11 mouse cellular contexts compared by ENCODE assay signal in the genomic region with DNA sequence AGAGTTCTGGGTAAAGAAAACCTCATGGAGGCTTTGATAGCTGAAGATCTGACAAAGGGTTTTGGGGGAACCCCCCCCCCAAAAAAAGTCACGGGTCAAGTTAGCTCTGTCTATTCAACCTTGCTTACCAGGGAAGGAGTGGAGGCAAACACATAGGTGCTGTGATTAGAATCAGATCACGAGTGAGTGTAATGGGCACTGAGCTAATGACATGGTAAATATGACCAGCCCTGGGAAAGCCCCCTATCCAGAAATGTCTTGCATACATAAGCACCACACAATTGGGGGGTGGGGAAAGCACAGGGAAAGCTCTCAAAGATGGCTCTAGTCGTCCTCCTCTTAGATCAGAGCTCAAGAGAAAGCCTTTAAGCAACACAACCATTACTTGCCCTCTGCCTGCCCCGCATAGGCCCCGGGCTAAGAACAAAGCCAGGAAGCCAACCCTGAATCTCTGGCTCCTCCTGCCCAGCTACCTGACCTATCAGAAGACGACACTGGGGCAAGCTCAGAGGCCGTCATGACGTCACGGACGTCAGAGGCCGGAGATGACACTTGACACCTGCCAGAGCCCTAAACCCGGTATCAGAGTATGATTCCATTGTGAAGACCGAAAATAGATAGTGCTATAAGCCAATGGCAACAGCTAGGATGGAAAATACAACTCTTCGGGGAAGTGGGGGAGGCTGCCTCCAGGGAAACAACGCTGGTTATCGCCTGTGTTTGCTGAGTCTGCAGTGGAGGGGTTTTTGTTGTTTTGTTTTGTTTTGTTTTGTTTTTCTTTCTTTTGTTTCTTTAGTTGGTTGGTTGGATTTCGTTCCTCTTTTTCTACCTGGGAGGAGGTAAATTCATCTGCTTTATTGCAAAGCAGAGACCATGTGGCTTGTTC. TPM values are rescaled to one million over a fixed set of nuclear protein-coding genes. Genes with fewer than 3 reads are reported as not detected.
DNase-seq lines count a peak whose midpoint lies in the region; ATAC-seq and TF ChIP-seq lines count a peak whose summit lies in the region.
"Had no signal": no experiment of that assay in that cellular context is flagged by ENCODE, and none has a peak within 500 bp of the region (broad histone marks: within the 10 kb centered on the region; RNA-seq: fewer than 3 reads in every experiment).

No protein-coding gene starts in this region.

- H3K9ac ChIP-seq in MEL (ENCODE audit: control insufficient read depth, low read depth, low read length, poor library complexity, severe bottlenecking), result no peak overlapping the region
- H3K9ac ChIP-seq in heart, embryonic 11.5 days (ENCODE audit: low read depth, low read length), result 0 out of 2 replicates have a peak overlapping the region, but pooled peaks have one; percentile 36
- H3K9ac ChIP-seq in liver, adult 2 months (ENCODE audit: low read depth, low read length), result no peak overlapping the region
- no peak overlapping the region for H3K9ac ChIP-seq in hindbrain, embryonic 12.5 days
- no peak overlapping the region for H3K9ac ChIP-seq in stomach, postnatal 0 days (ENCODE audit: low read length)

- H3K36me3 ChIP-seq in MEL (ENCODE audit: control insufficient read depth in 1 of 2, insufficient read depth in 2 of 2, low read length in 2 of 2), result no peaks in the 10 kb centered on the region
- no peaks in the 10 kb centered on the region for H3K36me3 ChIP-seq in heart, embryonic 11.5 days (ENCODE audit: control insufficient read depth, insufficient read depth, low read length)
- H3K36me3 ChIP-seq in liver, adult 2 months (ENCODE audit: control insufficient read depth, insufficient read depth, low read length), result no peaks in the 10 kb centered on the region
- no peaks in the 10 kb centered on the region for H3K36me3 ChIP-seq in hindbrain, embryonic 12.5 days
- no peaks in the 10 kb centered on the region for H3K36me3 ChIP-seq in stomach, postnatal 0 days (ENCODE audit: control insufficient read depth, insufficient read depth, low read length)

- peak overlapping the region; percentile 8; the same call in 1 of the 2 replicates for H3K4me2 ChIP-seq in heart, embryonic 11.5 days
- no peak overlapping the region for H3K4me2 ChIP-seq in hindbrain, embryonic 12.5 days (replicated peaks)
- no peak overlapping the region for H3K4me2 ChIP-seq in stomach, postnatal 0 days (replicated peaks; ENCODE audit: low read depth)

- no peaks in the 10 kb centered on the region for H3K4me1 ChIP-seq in MEL (ENCODE audit: control insufficient read depth in 1 of 2, insufficient read depth in 2 of 2, low read length in 2 of 2)
- 0 out of 2 replicates have a peak, but pooled peaks cover 6% of the 10 kb centered on the region for H3K4me1 ChIP-seq in heart, embryonic 11.5 days (ENCODE audit: control insufficient read depth, insufficient read depth, low read length)
- H3K4me1 ChIP-seq in liver, adult 2 months (ENCODE audit: control insufficient read depth, insufficient read depth, low read length), result no peaks in the 10 kb centered on the region
- H3K4me1 ChIP-seq in hindbrain, embryonic 12.5 days, result no peaks in the 10 kb centered on the region
- no peaks in the 10 kb centered on the region for H3K4me1 ChIP-seq in stomach, postnatal 0 days (replicated peaks; ENCODE audit: control insufficient read depth, insufficient read depth)

- ATAC-seq in heart, embryonic 11.5 days (replicated peaks; ENCODE audit: insufficient number of reproducible peaks, low FRiP score, low TSS enrichment), result peak; percentile 73
- no peak for ATAC-seq in hindbrain, embryonic 12.5 days (ENCODE audit: low FRiP score)
- no peak for ATAC-seq in stomach, postnatal 0 days (ENCODE audit: low FRiP score, low TSS enrichment)
- ATAC-seq in megakaryocyte-erythroid progenitor cell, adult 5-6 weeks (replicated peaks; ENCODE audit: low FRiP score, low TSS enrichment, poor library complexity, severe bottlenecking), result no peak

- peaks cover 17 to 25% of the 10 kb centered on the region in 2 experiments for H3K27me3 ChIP-seq in MEL (ENCODE audit: control insufficient read depth in 1 of 2, insufficient read depth in 2 of 2, low read length in 2 of 2)
- H3K27me3 ChIP-seq in heart, embryonic 11.5 days (ENCODE audit: control insufficient read depth, insufficient read depth, low read length), result no peaks in the 10 kb centered on the region
- H3K27me3 ChIP-seq in liver, adult 2 months (ENCODE audit: control insufficient read depth, insufficient read depth, low read length), result no peaks in the 10 kb centered on the region
- H3K27me3 ChIP-seq in hindbrain, embryonic 12.5 days, result no peaks in the 10 kb centered on the region
- no peaks in the 10 kb centered on the region for H3K27me3 ChIP-seq in stomach, postnatal 0 days (ENCODE audit: control insufficient read depth, insufficient read depth, low read length)

- TF ChIP-seq EP300 in MEL (IDR thresholded peaks at IDR 0.05; ENCODE audit: low read depth in 1 of 2, low read length in 2 of 2), result no peak
- TF ChIP-seq EP300 in stomach, postnatal 0 days (optimal IDR thresholded peaks at IDR 0.05), result no peak

- DNase-seq in MEL (ENCODE audit: low read depth, low spot score), result peak; percentile 46
- DNase-seq in c-Kit-positive CD71-positive TER-119-positive erythroid progenitor cells, embryonic 14.5 days (ENCODE audit: low spot score), result peak; percentile 10
- peak; percentile 21 for DNase-seq in liver, adult 2 months (ENCODE audit: extremely low read depth, low read depth, low spot score)
- no peak for DNase-seq in stomach, postnatal 0 days (ENCODE audit: low spot score)
- no peak for DNase-seq in spleen, adult 12 weeks (ENCODE audit: low spot score)
- DNase-seq: cerebellum, adult 11 months had no signal

- no peak for TF ChIP-seq CTCF in MEL (IDR thresholded peaks at IDR 0.05 in 2 of 3, conservative IDR thresholded peaks at IDR 0.05 in 1 of 3; ENCODE audit: control insufficient read depth in 1 of 3, insufficient read depth in 1 of 3, low read depth in 2 of 3, low read length in 3 of 3, poor library complexity in 1 of 3, severe bottlenecking in 1 of 3)
- TF ChIP-seq CTCF in liver, adult 2 months (IDR thresholded peaks at IDR 0.05; ENCODE audit: low read depth, low read length), result no peak
- no peak for TF ChIP-seq CTCF in stomach, postnatal 0 days (IDR thresholded peaks at IDR 0.05; ENCODE audit: low read depth)

- H3K79me2 ChIP-seq in MEL (ENCODE audit: control insufficient read depth, insufficient read depth, low read length, poor library complexity), result no peaks in the 10 kb centered on the region
- no peaks in the 10 kb centered on the region for H3K79me2 ChIP-seq in liver, adult 2 months (ENCODE audit: control insufficient read depth, insufficient read depth, low read length)

- H3K27ac ChIP-seq in MEL (ENCODE audit: control insufficient read depth, low read depth, low read length), result no peak overlapping the region
- peak overlapping the region; percentile 69 for H3K27ac ChIP-seq in heart, embryonic 11.5 days (ENCODE audit: low read depth, low read length)
- H3K27ac ChIP-seq in liver, adult 2 months (replicated peaks; ENCODE audit: insufficient read depth, low read depth, low read length), result no peak overlapping the region
- H3K27ac ChIP-seq in hindbrain, embryonic 12.5 days, result no peak overlapping the region
- no peak overlapping the region for H3K27ac ChIP-seq in stomach, postnatal 0 days (replicated peaks)

- peak overlapping the region in 1 of 2 experiments; percentile 11; a peak in 1 of 4 replicates for H3K4me3 ChIP-seq in MEL (ENCODE audit: control insufficient read depth in 1 of 2, insufficient read depth in 1 of 2, low read depth in 2 of 2, low read length in 2 of 2)
- H3K4me3 ChIP-seq in heart, embryonic 11.5 days (ENCODE audit: low read depth, low read length), result no peak overlapping the region
- no peak overlapping the region for H3K4me3 ChIP-seq in liver, adult 2 months (ENCODE audit: insufficient read depth, low read depth, low read length)
- no peak overlapping the region for H3K4me3 ChIP-seq in hindbrain, embryonic 12.5 days
- no peak overlapping the region for H3K4me3 ChIP-seq in stomach, postnatal 0 days (ENCODE audit: low read depth, low read length)

- WGBS in heart, embryonic 11.5 days (ENCODE audit: insufficient replicate concordance), result 41% methylated on average over 17 of the region's 17 CpGs
- WGBS in liver, adult 2 months, result 64% methylated on average over 17 of the region's 17 CpGs
- WGBS in hindbrain, embryonic 12.5 days, result 67% methylated on average over 17 of the region's 17 CpGs
- 60% methylated on average over 17 of the region's 17 CpGs for WGBS in stomach, postnatal 0 days

- no peak for TF ChIP-seq POLR2A in MEL (IDR thresholded peaks at IDR 0.05; ENCODE audit: control insufficient read depth in 1 of 2, insufficient read depth in 1 of 2, low read depth in 1 of 2, low read length in 2 of 2, poor library complexity in 1 of 2)
- no peak for TF ChIP-seq POLR2A in liver, adult 2 months (IDR thresholded peaks at IDR 0.05; ENCODE audit: extremely low read depth, insufficient read depth, low read length)

- TF ChIP-seq RAD21 in MEL (IDR thresholded peaks at IDR 0.05; ENCODE audit: low read depth, low read length), result no peak

- H3K9me3 ChIP-seq in MEL (replicated peaks; ENCODE audit: insufficient read depth, low read length), result no peaks in the 10 kb centered on the region
- H3K9me3 ChIP-seq in heart, embryonic 11.5 days (replicated peaks; ENCODE audit: control insufficient read depth, low read length), result no peaks in the 10 kb centered on the region
- H3K9me3 ChIP-seq in hindbrain, embryonic 12.5 days (replicated peaks), result no peaks in the 10 kb centered on the region
- no peaks in the 10 kb centered on the region for H3K9me3 ChIP-seq in stomach, postnatal 0 days (ENCODE audit: control insufficient read depth, low read length)

TF ChIP-seq in MEL, 35 proteins besides CTCF, POLR2A, EP300 and RAD21 (continues in another document):
- TF ChIP-seq NRF1 (IDR thresholded peaks at IDR 0.05; ENCODE audit: insufficient read depth, low read depth, low read length, poor library complexity, severe bottlenecking) (no peak), USF2 (IDR thresholded peaks at IDR 0.05; ENCODE audit: borderline replicate concordance in 1 of 2, insufficient read depth in 1 of 2, low read depth in 1 of 2, low read length in 2 of 2) (no peak), SMC3 (IDR thresholded peaks at IDR 0.05; ENCODE audit: low read depth, low read length) (no peak), CHD1 (IDR thresholded peaks at IDR 0.05; ENCODE audit: low read depth, low read length) (no peak), TBP (IDR thresholded peaks at IDR 0.05; ENCODE audit: low read depth, low read length) (no peak)

RNA-seq across cellular contexts. Expression of gene Il10, which starts 16.4 kb away (rescaled TPM):
- total RNA-seq in MEL (2012; rRNA removed), result not detected in 2 replicates
- not detected for polyA plus RNA-seq in MEL (2012; ENCODE audit: insufficient read depth in 1 of 2, insufficient read length in 2 of 2, low read depth in 1 of 2, low replicate concordance in 2 of 2, missing spikeins in 1 of 2)
- polyA plus RNA-seq in heart, embryonic 11.5 days (2014; fragmentation: Nextera tagmentation; extraction: Ambion mirVana), result not detected in 2 replicates
- 0.28 and 1.7 TPM in 2 replicates for total RNA-seq in liver, adult 2 months (2014; rRNA removed)
- not detected in 2 replicates for polyA plus RNA-seq in liver, adult 2 months (2012; rRNA removed)
- polyA plus RNA-seq in hindbrain, embryonic 12.5 days (2016; fragmentation: Nextera tagmentation; extraction: Ambion mirVana), result not detected in 2 replicates
- not detected in 2 replicates for polyA plus RNA-seq in stomach, postnatal 0 days (2015; fragmentation: Nextera tagmentation; extraction: Ambion mirVana)
- not detected in 2 replicates for total RNA-seq in megakaryocyte-erythroid progenitor cell, adult 5-6 weeks (2014; fragmentation: Nextera tagmentation)
- not detected in 2 replicates for total RNA-seq in megakaryocyte-erythroid progenitor cell, adult 5-6 weeks (2017)
- total RNA-seq: layer of hippocampus, postnatal 25 days had no signal
- polyA plus RNA-seq: neural tube, embryonic 14.5 days had no signal

Comparison
In these comparisons a context has a peak if more than half of its experiments do, and no peak if none do; other contexts are left out.
1. DNase-seq: peak in MEL (single experiment), c-Kit-positive CD71-positive TER-119-positive erythroid progenitor cells, embryonic 14.5 days (single experiment) and liver, adult 2 months (single experiment); none in stomach, postnatal 0 days (single experiment) and spleen, adult 12 weeks (single experiment).